Mouse (Mus musculus): ENCODE results near the gene Btbd35f6. TPM values are rescaled to one million over a fixed set of nuclear protein-coding genes. Genes with fewer than 3 reads are reported as not detected.
"Not testable (repeated sequence)": the region's sequence is repeated elsewhere in the genome, so short reads cannot be mapped to it uniquely, and the experiment has no call there.

Btbd35f6 gene
- polyA plus RNA-seq (2014; fragmentation: Nextera tagmentation; extraction: Ambion mirVana) = not detected in 2 replicates

GRCm38 (mm10) chrX:33956440-33956839 is at the start of gene Btbd35f6:
Gene Btbd35f6 (minus strand): TSS chrX:33956540.
- not testable (repeated sequence) for ATAC-seq (ENCODE audit: insufficient read depth); H3K4me1 ChIP-seq (ENCODE audit: insufficient read depth); DNase-seq; H3K4me3 ChIP-seq (ENCODE audit: low read depth, low read length); H3K27ac ChIP-seq (ENCODE audit: low read depth); H3K27me3 ChIP-seq (ENCODE audit: insufficient read depth, low read length); H3K4me2 ChIP-seq; H3K9me3 ChIP-seq (ENCODE audit: low read depth, low read length); H3K9ac ChIP-seq; H3K36me3 ChIP-seq (ENCODE audit: insufficient read depth)
- no CpG with 5 or more reads among the region's 4 CpGs for WGBS

DNA sequence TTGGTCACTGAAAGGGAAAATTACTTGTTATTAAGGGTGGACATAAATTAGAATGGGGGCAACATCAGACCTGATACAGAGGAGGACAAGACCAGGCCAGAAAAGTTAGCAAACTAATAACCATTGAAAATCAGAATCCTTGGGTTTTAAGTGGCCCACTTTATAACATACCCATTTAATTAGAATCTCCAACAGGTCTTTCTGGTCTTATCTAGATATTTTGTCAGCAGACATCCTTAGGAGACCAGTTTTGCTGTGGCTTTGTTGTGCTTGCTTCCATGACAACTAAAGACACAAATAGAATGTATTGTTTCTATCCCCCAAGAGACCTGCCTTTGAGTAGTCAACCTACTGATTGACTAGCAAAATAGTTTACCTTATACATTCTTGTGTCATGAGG is 30.4 kb upstream of the Btbd35f6 start, which contains the start of gene Gm21870:
TSS of gene Gm21870 (minus strand) at position 101 of the 400 bp plus-strand sequence.
- not testable (repeated sequence) for DNase-seq; H3K4me2 ChIP-seq; H3K4me3 ChIP-seq (ENCODE audit: low read depth, low read length); H3K36me3 ChIP-seq (ENCODE audit: insufficient read depth); ATAC-seq (ENCODE audit: insufficient read depth); H3K4me1 ChIP-seq (ENCODE audit: insufficient read depth); H3K27me3 ChIP-seq (ENCODE audit: insufficient read depth, low read length); H3K9me3 ChIP-seq (ENCODE audit: low read depth, low read length); H3K27ac ChIP-seq (ENCODE audit: low read depth); H3K9ac ChIP-seq

DNA sequence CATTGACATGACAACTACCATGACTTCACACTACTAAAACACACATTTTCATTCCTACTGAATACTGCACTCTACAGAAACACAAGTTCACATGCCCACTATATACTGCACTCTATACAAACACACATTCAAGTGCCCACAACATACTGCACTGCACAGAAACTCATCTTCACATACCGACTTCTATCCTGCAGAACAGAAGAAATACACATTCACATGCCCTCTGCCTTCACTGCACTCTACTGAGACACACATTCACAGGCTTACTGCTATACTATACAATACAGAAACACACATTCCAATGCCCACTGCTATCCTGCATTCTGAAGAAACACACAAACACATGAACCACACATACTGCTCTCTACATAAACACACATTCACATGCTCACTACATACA is 26.1 kb downstream of the Btbd35f6 start:
- no CpG with 5 or more reads among the region's 1 CpGs for WGBS
- not testable (repeated sequence) for ATAC-seq (ENCODE audit: insufficient read depth)

DNA sequence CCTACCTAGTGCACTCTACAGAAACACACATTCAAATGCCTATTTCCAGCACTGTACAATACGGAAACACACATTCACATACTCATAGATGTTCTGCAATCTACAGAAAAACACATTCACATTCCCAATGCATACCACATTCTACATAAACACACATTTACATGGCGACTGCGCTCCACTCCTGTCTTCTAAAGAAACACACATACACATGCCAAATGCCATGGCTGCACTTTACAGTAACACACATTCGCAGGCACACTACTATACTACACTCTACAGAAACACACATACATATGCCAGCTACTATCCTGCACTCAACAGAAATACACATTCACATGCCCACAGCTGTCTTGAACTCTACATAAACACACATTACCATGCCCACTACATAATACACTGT is 28.1 kb downstream of the Btbd35f6 start:
- not testable (repeated sequence) for H3K4me3 ChIP-seq (ENCODE audit: low read depth, low read length); H3K4me2 ChIP-seq; DNase-seq; H3K4me1 ChIP-seq (ENCODE audit: insufficient read depth); H3K27me3 ChIP-seq (ENCODE audit: insufficient read depth, low read length); ATAC-seq (ENCODE audit: insufficient read depth); H3K9ac ChIP-seq; H3K9me3 ChIP-seq (ENCODE audit: low read depth, low read length); H3K36me3 ChIP-seq (ENCODE audit: insufficient read depth); H3K27ac ChIP-seq (ENCODE audit: low read depth)
- 73% methylated on average over 4 of the region's 4 CpGs for WGBS

More for the DNA sequence above, 26.1 kb downstream of the Btbd35f6 start:
- H3K4me1 ChIP-seq (ENCODE audit: insufficient read depth); DNase-seq; H3K27me3 ChIP-seq (ENCODE audit: insufficient read depth, low read length); H3K36me3 ChIP-seq (ENCODE audit: insufficient read depth); H3K27ac ChIP-seq (ENCODE audit: low read depth); H3K9ac ChIP-seq; H3K4me3 ChIP-seq (ENCODE audit: low read depth, low read length); H3K4me2 ChIP-seq; H3K9me3 ChIP-seq (ENCODE audit: low read depth, low read length): not testable (repeated sequence)

- not testable (repeated sequence) for H3K27ac ChIP-seq (ENCODE audit: low read depth); H3K36me3 ChIP-seq (ENCODE audit: insufficient read depth); DNase-seq; H3K27me3 ChIP-seq (ENCODE audit: insufficient read depth, low read length); H3K9ac ChIP-seq; H3K4me1 ChIP-seq (ENCODE audit: insufficient read depth); H3K9me3 ChIP-seq (ENCODE audit: low read depth, low read length); ATAC-seq (ENCODE audit: insufficient read depth); H3K4me3 ChIP-seq (ENCODE audit: low read depth, low read length); H3K4me2 ChIP-seq
- no CpG with 5 or more reads among the region's 1 CpGs for WGBS
Observed at GRCm38 (mm10) chrX:33926344-33926743, 30.0 kb downstream of the Btbd35f6 start.

DNA sequence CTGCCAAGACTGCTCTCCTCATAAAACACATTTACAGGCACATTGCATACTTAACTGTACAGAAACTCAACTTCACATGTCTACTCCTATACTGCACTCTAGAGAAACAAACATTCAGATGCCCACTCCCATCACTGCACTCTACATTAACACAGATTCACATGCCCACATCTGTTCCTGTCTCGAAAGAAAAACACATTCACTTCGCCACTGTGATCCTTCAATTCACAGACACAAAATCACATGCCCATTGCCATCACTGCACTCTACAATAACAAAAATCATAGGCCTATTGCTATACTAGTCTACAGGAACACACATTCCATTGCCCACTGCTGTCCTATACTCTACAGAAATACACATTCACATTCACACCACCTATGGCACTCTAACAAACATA is 30.9 kb downstream of the Btbd35f6 start:
- H3K4me1 ChIP-seq (ENCODE audit: insufficient read depth); H3K4me2 ChIP-seq; H3K9ac ChIP-seq; ATAC-seq (ENCODE audit: insufficient read depth); H3K27me3 ChIP-seq (ENCODE audit: insufficient read depth, low read length); H3K4me3 ChIP-seq (ENCODE audit: low read depth, low read length); H3K9me3 ChIP-seq (ENCODE audit: low read depth, low read length); H3K27ac ChIP-seq (ENCODE audit: low read depth); DNase-seq; H3K36me3 ChIP-seq (ENCODE audit: insufficient read depth): not testable (repeated sequence)
- 84% methylated on average over 2 of the region's 2 CpGs for WGBS

Other genes starting within 250 kb of the Btbd35f6 start
- not detected in 2 replicates for gene Gm21870, start 30.3 kb upstream of the Btbd35f6 start, polyA plus RNA-seq (2014; fragmentation: Nextera tagmentation; extraction: Ambion mirVana)
- gene Btbd35f9, start 205.0 kb upstream of the Btbd35f6 start, polyA plus RNA-seq (2014; fragmentation: Nextera tagmentation; extraction: Ambion mirVana) = not detected in 2 replicates

Data from lung, embryonic 14.5 days (tissue).